Mouse (Mus musculus): ENCODE measurements around the gene Sgca. TPM values are rescaled to one million over a fixed set of nuclear protein-coding genes. Genes with fewer than 3 reads are reported as not detected.
"Not testable (repeated sequence)": the region's sequence is repeated elsewhere in the genome, so short reads cannot be mapped to it uniquely, and the experiment has no call there.

The Sgca gene
- polyA plus RNA-seq, 1 experiment = 1.9 TPM

DNA sequence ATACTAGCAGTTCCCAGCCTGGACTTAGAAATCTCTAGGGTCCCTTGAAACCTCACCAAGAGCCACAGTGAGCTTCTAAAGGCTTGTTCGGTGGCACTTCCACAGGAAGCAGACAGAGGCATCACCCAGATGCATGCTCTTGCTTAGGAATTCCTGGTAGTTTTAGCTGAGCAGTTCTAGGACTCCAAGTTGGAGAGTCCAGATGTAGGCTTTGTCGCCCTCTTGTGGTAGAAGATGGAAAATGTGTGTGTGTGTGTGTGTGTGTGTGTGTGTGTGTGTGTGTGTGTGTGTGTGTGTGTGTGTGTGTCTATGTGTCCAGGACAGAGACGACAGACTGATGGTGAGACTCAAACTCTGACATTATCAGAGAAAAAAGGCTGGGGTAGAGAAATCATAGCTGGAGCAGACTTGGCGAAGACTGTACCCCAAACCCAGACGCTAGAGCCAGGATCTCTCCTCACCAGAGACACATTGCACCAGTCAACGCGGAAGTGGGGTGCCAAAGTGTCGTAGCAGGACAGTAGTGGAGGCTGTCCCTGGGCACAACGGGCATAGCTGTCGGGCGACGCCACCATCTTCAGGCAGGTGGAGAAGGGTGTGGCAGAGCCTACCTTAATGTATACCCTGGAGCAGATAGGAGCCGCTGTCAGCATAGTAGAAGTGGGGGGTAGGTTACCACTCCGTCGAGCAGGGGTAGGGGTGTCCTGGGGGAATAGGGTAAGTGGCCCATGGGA lies 5.8 kb downstream of the Sgca start:
- no peak overlapping the region for H3K4me3 ChIP-seq (replicated peaks; ENCODE audit: insufficient read depth, low read depth, low read length)
- H3K27ac ChIP-seq (ENCODE audit: insufficient read depth, low read length) = no peak overlapping the region
- DNase-seq = peak; percentile 62 to 76
- H3K4me1 ChIP-seq (ENCODE audit: control insufficient read depth, insufficient read depth, low read length) = peaks cover 34% of the 10 kb centered on the region
- H3K27me3 ChIP-seq (ENCODE audit: control insufficient read depth, insufficient read depth, low read length) = no peaks in the 10 kb centered on the region
- TF ChIP-seq POLR2A (IDR thresholded peaks at IDR 0.05; ENCODE audit: borderline replicate concordance, insufficient read depth, low read length) (no peak), CTCF (IDR thresholded peaks at IDR 0.05; ENCODE audit: borderline replicate concordance, insufficient read depth, low read depth, low read length) (peak; percentile 58; the same call in 1 of the 2 replicates)
- 52% methylated on average over 15 of the region's 15 CpGs for WGBS

DNA sequence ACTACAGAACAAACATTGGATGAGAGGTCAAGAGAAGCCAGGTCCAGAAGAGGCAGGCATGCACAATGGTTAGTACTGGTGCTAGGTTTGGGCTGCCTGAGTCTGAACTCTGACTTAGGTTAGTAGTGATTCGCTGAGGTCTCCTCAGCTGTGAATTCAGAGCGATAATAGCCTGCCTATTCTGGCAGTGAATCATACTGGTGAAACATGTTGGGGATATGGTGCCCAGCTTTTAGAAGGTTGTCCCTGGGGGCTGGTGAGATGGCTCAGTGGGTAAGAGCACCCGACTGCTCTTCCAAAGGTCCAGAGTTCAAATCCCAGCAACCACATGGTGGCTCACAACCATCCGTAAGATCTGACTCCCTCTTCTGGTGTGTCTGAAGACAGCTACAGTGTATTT lies 6.4 kb downstream of the Sgca start:
- DNase-seq; H3K27me3 ChIP-seq (ENCODE audit: control insufficient read depth, insufficient read depth, low read length); H3K4me3 ChIP-seq (replicated peaks; ENCODE audit: insufficient read depth, low read depth, low read length); H3K27ac ChIP-seq (ENCODE audit: insufficient read depth, low read length): not testable (repeated sequence)
- peaks cover 28% of the 10 kb centered on the region for H3K4me1 ChIP-seq (ENCODE audit: control insufficient read depth, insufficient read depth, low read length)
- 91% methylated on average over 4 of the region's 4 CpGs for WGBS

DNA sequence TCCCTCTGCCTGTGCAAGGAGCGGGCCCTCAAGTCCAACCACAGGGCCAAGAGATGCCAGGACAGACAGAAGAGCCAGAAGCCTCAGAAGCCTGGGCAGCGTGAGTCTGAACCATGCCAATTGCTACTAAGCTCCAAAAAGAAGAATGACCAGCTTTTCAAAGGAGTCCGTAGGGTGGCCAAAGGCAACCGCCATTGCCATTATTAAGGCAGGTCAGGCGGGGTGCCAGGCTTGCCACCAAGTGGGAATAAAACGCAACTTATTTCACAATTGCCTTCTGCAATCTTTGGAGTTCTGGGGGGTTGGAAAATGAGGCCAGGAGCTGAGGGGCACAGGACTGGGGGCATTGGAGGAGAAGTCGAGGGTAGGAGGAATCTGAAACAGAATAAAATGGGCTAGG lies 7.9 kb downstream of the Sgca start:
- TF ChIP-seq POLR2A (IDR thresholded peaks at IDR 0.05; ENCODE audit: borderline replicate concordance, insufficient read depth, low read length) (no peak), CTCF (IDR thresholded peaks at IDR 0.05; ENCODE audit: borderline replicate concordance, insufficient read depth, low read depth, low read length) (no peak)
- Histone ChIP-seq H3K4me1 (ENCODE audit: control insufficient read depth, insufficient read depth, low read length) (peaks cover 23% of the 10 kb centered on the region), H3K27ac (ENCODE audit: insufficient read depth, low read length) (no peak overlapping the region), H3K4me3 (replicated peaks; ENCODE audit: insufficient read depth, low read depth, low read length) (no peak overlapping the region), H3K27me3 (ENCODE audit: control insufficient read depth, insufficient read depth, low read length) (no peaks in the 10 kb centered on the region)
- peak in 1 of 2 experiments; percentile 17 for DNase-seq
- WGBS = 69% methylated on average over 7 of the region's 7 CpGs

DNA sequence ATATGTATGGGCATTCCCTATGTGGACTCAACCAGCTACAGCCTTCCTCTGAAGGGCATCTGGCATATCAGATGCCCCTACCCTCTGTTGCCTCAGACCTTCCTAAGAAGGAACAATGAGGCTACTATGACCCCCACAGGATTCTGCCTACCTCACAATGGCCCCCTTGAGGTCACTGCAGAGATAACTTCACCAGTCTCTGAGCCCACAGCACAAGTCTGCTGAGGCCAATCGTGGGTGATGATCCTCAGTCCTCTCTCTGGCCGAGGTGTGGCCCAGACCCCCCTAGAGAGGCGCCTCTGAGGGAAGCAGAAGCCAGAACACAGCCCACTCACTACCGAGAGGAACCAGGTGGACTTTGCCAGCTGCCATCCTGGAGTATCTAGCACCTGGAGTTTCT lies 8.7 kb downstream of the Sgca start, which contains the start of gene Hils1:
Hils1 (plus strand) TSS at position 175 of the 400 bp plus-strand sequence.
- no peak for TF ChIP-seq CTCF (IDR thresholded peaks at IDR 0.05; ENCODE audit: borderline replicate concordance, insufficient read depth, low read depth, low read length)
- TF ChIP-seq POLR2A (IDR thresholded peaks at IDR 0.05; ENCODE audit: borderline replicate concordance, insufficient read depth, low read length) = no peak
- no peak within 1 kb of the TSS for H3K4me3 ChIP-seq (replicated peaks; ENCODE audit: insufficient read depth, low read depth, low read length)
- H3K4me1 ChIP-seq (ENCODE audit: control insufficient read depth, insufficient read depth, low read length) = peaks cover 23% of the 10 kb centered on the region
- WGBS = 64% methylated on average over 4 of the region's 4 CpGs
- no peaks in the 10 kb centered on the region for H3K27me3 ChIP-seq (ENCODE audit: control insufficient read depth, insufficient read depth, low read length)
- H3K27ac ChIP-seq (ENCODE audit: insufficient read depth, low read length) = no peak within 1 kb of the TSS
- peak in 1 of 2 experiments; percentile 4 for DNase-seq

DNA sequence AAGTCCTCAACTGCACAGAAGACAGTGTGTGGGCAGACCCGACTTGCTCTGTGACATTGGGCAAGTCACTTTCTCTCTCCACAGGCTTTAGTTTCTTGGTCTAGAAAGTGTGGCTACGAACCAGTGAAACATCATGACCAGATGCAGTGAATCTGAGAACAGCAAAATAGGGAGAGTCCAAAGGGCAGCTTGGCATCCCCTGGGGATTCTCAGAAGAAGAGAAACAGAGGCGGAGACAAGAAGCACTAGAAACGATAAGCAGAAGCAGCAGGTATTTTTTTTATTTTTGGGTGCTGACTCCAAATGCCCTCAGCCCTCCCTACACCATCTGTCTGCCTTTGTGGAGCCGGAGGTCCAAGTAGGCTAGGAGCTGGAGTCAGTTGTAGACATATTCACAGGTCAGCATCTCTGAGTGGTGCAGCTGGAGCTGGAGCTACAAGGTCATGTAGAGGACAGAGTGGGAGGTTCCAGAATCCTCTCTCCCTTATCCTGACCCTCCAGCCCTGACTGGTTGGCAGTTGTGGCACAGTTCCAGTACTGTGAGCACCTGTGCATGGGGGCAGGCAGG lies 13.5 kb downstream of the Sgca start:
- H3K4me1 ChIP-seq (ENCODE audit: control insufficient read depth, insufficient read depth, low read length) = peaks cover 22% of the 10 kb centered on the region
- no peak for TF ChIP-seq POLR2A (IDR thresholded peaks at IDR 0.05; ENCODE audit: borderline replicate concordance, insufficient read depth, low read length)
- H3K27ac ChIP-seq (ENCODE audit: insufficient read depth, low read length) = no peak overlapping the region; the same call in 1 of the 2 replicates
- H3K4me3 ChIP-seq (replicated peaks; ENCODE audit: insufficient read depth, low read depth, low read length) = no peak overlapping the region
- H3K27me3 ChIP-seq (ENCODE audit: control insufficient read depth, insufficient read depth, low read length) = no peaks in the 10 kb centered on the region
- 42% methylated on average over 5 of the region's 5 CpGs for WGBS
- DNase-seq = no peak

DNA sequence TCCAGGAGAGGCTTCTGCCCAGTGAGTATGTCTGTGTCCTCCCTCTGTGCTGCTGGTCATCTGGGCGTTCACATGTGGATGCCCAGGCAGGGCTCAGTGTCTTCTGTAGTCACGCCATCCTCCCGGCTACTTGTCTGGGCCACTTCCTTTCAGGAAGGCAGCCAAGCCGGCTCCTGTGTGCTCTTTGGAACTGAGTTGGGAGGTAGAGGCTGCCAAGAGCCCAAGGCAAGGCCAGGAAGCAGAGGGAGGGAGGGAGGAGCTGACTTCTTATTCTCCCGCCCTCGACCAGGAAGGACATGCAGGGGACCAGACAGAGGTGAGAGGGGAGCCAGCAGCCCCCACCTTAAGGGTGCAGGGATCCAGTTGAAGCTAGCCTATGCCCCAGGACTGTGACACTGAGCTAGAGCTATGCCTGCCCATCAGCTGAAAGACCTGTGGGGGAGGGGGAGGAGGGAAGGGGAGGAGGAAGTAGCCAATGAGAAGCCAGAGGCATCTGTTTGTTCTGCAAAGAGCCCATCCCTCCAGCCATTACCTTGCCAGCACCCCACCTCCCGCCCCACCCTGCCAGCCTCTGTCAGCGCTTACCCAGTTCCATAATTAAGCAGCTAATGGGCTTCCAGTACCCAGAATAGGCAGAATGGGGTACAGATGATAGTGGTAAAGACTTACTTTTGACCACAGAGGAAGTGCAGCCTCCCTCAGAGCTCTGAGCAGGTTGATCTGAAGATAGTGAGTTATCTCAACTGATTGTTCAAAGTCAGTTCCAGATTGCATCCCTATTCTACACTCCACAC lies 17.9 kb downstream of the Sgca start:
- H3K27ac ChIP-seq (ENCODE audit: insufficient read depth, low read length) = no peak overlapping the region
- TF ChIP-seq CTCF (IDR thresholded peaks at IDR 0.05; ENCODE audit: borderline replicate concordance, insufficient read depth, low read depth, low read length) (no peak), POLR2A (IDR thresholded peaks at IDR 0.05; ENCODE audit: borderline replicate concordance, insufficient read depth, low read length) (no peak)
- WGBS = 20% methylated on average over 8 of the region's 8 CpGs
- H3K27me3 ChIP-seq (ENCODE audit: control insufficient read depth, insufficient read depth, low read length) = no peaks in the 10 kb centered on the region
- no peak overlapping the region for H3K4me3 ChIP-seq (replicated peaks; ENCODE audit: insufficient read depth, low read depth, low read length)
- peak; percentile 63 to 72 for DNase-seq
- peaks cover 21% of the 10 kb centered on the region for H3K4me1 ChIP-seq (ENCODE audit: control insufficient read depth, insufficient read depth, low read length)

DNA sequence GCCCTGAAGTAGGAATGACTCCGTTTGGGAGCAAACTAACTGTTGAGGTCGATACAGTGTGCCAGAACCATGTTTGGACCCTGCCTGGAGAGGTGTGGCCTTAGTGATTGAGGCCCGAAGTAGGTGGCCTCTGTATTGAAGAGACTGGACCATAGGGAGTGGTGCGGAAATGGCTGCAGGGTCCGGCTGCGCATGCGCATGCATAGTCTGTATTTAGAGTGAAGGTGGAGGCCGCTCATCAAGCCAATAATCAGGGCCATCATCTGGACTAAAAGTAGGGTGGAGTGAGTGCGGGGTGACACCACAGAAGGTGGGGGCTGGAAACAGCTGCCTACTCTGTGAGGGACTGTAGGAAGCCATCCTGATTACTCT lies 18.4 kb downstream of the Sgca start:
- no peak overlapping the region for H3K4me3 ChIP-seq (replicated peaks; ENCODE audit: insufficient read depth, low read depth, low read length)
- 74% methylated on average over 9 of the region's 9 CpGs for WGBS
- H3K27ac ChIP-seq (ENCODE audit: insufficient read depth, low read length) = no peak overlapping the region
- TF ChIP-seq POLR2A (IDR thresholded peaks at IDR 0.05; ENCODE audit: borderline replicate concordance, insufficient read depth, low read length) (no peak), CTCF (IDR thresholded peaks at IDR 0.05; ENCODE audit: borderline replicate concordance, insufficient read depth, low read depth, low read length) (no peak)
- DNase-seq = no peak
- peaks cover 15% of the 10 kb centered on the region for H3K4me1 ChIP-seq (ENCODE audit: control insufficient read depth, insufficient read depth, low read length)
- H3K27me3 ChIP-seq (ENCODE audit: control insufficient read depth, insufficient read depth, low read length) = no peaks in the 10 kb centered on the region

DNA sequence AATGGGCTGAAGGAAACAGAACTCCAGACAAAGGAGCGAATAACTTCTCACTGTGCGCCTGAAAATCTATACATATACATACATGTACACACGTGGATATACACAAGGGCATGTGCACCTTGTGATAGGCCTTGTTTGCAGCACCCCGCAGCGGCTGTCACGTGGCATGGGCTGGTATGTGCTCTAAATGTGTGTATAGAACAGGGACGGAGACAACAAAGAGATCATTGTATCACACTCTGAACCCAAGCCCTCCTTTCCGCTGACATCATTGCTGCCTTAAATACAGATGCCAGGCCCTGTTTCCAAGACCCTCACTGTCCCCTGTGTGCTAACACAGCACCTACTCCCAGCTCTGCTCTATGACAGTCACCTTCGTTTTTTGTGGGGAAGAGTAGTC lies 21.0 kb downstream of the Sgca start:
- H3K27ac ChIP-seq (ENCODE audit: insufficient read depth, low read length) = no peak overlapping the region
- no peak overlapping the region for H3K4me3 ChIP-seq (replicated peaks; ENCODE audit: insufficient read depth, low read depth, low read length)
- DNase-seq = no peak
- no peak for TF ChIP-seq CTCF (IDR thresholded peaks at IDR 0.05; ENCODE audit: borderline replicate concordance, insufficient read depth, low read depth, low read length)
- TF ChIP-seq POLR2A (IDR thresholded peaks at IDR 0.05; ENCODE audit: borderline replicate concordance, insufficient read depth, low read length) = no peak
- H3K27me3 ChIP-seq (ENCODE audit: control insufficient read depth, insufficient read depth, low read length) = no peaks in the 10 kb centered on the region
- 82% methylated on average over 9 of the region's 9 CpGs for WGBS
- peaks cover 9% of the 10 kb centered on the region; the same call in 1 of the 2 replicates for H3K4me1 ChIP-seq (ENCODE audit: control insufficient read depth, insufficient read depth, low read length)

All from cerebellum, adult 2 months (tissue).